Mouse (Mus musculus): ENCODE data around the gene Kitl.

DNA sequence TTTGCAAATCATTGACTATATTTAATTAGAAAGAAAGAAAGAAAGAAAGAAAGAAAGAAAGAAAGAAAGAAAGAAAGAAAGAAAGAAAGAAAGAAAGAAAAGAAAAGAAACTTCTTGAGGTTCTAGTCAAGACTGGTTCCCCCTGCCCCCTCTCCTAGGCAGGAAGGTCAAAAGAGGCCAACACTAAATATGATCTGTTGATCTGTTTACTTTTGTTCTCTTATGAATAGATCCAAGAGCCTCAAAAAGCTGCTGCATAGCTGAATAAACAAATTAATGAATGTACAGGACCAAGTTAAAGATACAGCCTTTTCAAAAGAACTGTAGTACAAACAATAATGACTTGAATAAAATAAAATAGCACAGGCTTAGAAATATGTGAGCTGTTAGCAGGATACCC is 57.7 kb downstream of the Kitl start:
- no peak for TF ChIP-seq CTCF (conservative IDR thresholded peaks at IDR 0.05; ENCODE audit: low read length)
- TF ChIP-seq POU5F1 (IDR thresholded peaks at IDR 0.05; ENCODE audit: borderline replicate concordance, low read length): no peak
- no peak for TF ChIP-seq NANOG (IDR thresholded peaks at IDR 0.05; ENCODE audit: borderline replicate concordance, low read length)
